Mouse (Mus musculus): ENCODE data around the gene Pdia5. TPM values are rescaled to one million over a fixed set of nuclear protein-coding genes. Genes with fewer than 3 reads are reported as not detected.

The Pdia5 gene
- polyA plus RNA-seq, 1 experiment = 0.02 TPM

DNA sequence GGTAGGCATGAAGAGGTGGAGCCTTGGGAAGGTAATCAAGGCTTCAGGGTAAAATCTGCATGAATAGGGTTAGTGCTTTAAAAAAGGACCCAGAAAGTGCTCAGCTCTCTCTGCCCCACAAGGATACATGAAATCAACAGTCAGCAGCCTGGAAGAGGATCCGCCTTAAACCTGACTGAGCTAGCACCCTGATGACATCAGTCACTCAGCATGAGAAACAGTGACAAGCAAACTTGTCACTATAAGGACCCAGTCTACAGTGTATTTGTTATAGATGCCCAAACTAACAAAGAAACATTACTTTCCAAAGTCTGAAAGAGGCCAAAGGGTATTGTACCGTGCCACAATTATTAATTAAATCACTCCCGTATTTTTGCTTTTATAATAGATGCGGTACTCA is 2.9 kb downstream of the Pdia5 start:
- H3K9me3 ChIP-seq (ENCODE audit: control insufficient read depth, low read length) = no peaks in the 10 kb centered on the region
- peaks cover 21% of the 10 kb centered on the region for H3K27me3 ChIP-seq (ENCODE audit: control insufficient read depth)
- H3K4me1 ChIP-seq (ENCODE audit: control insufficient read depth) = peaks cover 9% of the 10 kb centered on the region; the same call in 1 of the 2 replicates
- no peak overlapping the region for H3K4me3 ChIP-seq (replicated peaks)
- H3K36me3 ChIP-seq (ENCODE audit: control insufficient read depth) = no peaks in the 10 kb centered on the region
- TF ChIP-seq GATA1 (IDR thresholded peaks at IDR 0.05; ENCODE audit: low read length) = no peak
- TF ChIP-seq TAL1 (IDR thresholded peaks at IDR 0.05; ENCODE audit: low read length) = no peak

DNA sequence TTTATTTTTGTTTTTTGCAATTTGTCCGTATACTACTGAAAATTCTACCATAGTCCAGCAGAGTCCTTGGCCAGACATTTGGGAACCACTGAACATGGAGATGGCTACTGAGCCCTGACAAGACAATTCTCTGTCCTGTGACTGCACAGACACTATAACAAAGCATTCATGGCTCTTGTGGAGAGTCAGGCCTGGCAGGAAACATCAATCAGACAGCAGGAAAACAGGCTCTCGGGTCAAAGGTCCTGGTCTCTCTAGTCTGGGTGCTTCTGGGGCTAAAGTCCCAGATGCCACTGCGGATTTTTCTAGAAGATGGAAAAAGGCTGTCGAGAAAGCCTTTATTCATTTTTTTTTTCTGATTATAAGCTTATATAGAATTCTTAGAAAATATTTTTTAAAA is 3.6 kb downstream of the Pdia5 start:
- Histone ChIP-seq H3K27me3 (ENCODE audit: control insufficient read depth) (peaks cover 21% of the 10 kb centered on the region), H3K9me3 (ENCODE audit: control insufficient read depth, low read length) (no peaks in the 10 kb centered on the region), H3K4me1 (ENCODE audit: control insufficient read depth) (peaks cover 9% of the 10 kb centered on the region; the same call in 1 of the 2 replicates), H3K4me3 (replicated peaks) (no peak overlapping the region), H3K36me3 (ENCODE audit: control insufficient read depth) (no peaks in the 10 kb centered on the region)
- TF ChIP-seq GATA1 (IDR thresholded peaks at IDR 0.05; ENCODE audit: low read length) (no peak), TAL1 (IDR thresholded peaks at IDR 0.05; ENCODE audit: low read length) (no peak)

DNA sequence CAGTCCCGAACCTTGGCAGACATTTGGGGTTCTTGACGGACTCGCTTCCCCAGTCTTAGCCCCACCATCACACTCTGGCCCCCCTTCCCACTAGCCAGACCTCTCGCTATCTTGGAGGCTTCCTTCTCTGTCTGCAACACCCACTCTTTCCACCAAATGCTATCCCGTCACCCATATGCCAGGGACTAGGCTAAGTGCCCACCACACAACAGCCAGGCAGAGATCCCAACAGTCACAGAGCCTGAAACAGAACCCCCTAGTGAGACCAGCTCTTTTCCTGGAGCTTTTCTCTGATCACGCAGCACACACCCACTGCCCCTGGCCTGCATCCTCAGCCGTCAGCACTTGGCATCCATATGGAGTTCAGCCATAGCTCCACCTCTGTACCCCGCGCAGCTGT is 5.0 kb downstream of the Pdia5 start:
- H3K36me3 ChIP-seq (ENCODE audit: control insufficient read depth) = no peaks in the 10 kb centered on the region
- TF ChIP-seq GATA1 (IDR thresholded peaks at IDR 0.05; ENCODE audit: low read length) = no peak
- TF ChIP-seq TAL1 (IDR thresholded peaks at IDR 0.05; ENCODE audit: low read length) = no peak
- H3K27me3 ChIP-seq (ENCODE audit: control insufficient read depth) = peaks cover 15% of the 10 kb centered on the region
- H3K9me3 ChIP-seq (ENCODE audit: control insufficient read depth, low read length) = no peaks in the 10 kb centered on the region
- no peak overlapping the region for H3K4me3 ChIP-seq (replicated peaks)
- peaks cover 9% of the 10 kb centered on the region; the same call in 1 of the 2 replicates for H3K4me1 ChIP-seq (ENCODE audit: control insufficient read depth)

DNA sequence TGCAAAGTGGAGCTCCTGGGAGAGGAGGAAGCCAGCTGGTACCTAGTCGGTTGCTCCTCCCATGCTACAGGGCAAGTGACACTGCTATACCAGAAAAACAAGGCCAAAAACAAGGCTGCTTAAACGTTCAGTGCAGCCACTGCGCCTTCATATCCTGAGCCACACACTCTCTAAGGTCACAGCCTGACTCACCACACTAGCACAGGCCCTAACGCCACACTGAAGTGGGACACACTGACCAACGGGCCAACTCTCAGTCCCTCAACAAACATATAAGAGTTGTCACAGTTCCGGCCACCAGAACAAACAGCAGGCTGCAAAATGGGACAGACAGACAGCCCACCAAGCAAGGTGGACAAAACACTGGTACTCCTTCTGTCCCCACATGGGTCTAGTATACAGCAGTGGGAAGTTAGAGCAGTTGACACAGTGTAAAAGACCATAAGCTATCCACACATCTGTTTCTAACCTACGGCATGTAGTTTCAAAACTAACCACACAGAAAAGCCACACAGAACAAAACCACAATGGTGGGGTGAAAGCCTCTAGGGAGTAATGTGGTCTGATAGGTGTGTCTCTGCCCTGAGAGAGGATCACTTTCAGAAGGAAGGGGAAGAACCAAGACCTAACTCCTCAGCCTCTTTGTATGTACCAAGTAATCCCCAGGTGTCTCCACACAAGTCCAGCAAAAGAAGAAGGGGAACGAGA is 6.0 kb downstream of the Pdia5 start:
- no peaks in the 10 kb centered on the region for H3K9me3 ChIP-seq (ENCODE audit: control insufficient read depth, low read length)
- H3K4me3 ChIP-seq (replicated peaks) = no peak overlapping the region
- TF ChIP-seq TAL1 (IDR thresholded peaks at IDR 0.05; ENCODE audit: low read length) (no peak), GATA1 (IDR thresholded peaks at IDR 0.05; ENCODE audit: low read length) (no peak)
- no peaks in the 10 kb centered on the region; the same call in 1 of the 2 replicates for H3K36me3 ChIP-seq (ENCODE audit: control insufficient read depth)
- peaks cover 5% of the 10 kb centered on the region for H3K27me3 ChIP-seq (ENCODE audit: control insufficient read depth)
- no peaks in the 10 kb centered on the region for H3K4me1 ChIP-seq (ENCODE audit: control insufficient read depth)

DNA sequence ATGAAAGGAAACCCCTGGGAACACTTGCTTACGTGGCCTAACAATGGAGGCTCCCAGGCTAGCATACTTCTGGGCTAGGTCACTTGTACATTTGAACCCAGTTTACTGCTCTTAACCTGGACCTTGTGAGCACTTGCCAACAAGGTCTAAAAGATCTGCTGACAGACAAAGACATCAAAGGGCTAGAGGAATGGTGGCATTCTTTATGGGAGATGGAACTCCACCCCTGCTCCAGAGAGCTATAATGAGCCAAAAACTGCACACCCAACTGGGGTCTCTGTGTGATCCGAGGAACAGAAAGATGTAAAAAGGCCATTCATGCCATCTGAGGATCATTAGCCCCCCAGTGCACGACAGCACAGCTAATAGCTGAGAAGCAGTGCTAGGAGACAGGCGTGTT is 6.6 kb downstream of the Pdia5 start:
- Histone ChIP-seq H3K4me1 (ENCODE audit: control insufficient read depth) (no peaks in the 10 kb centered on the region), H3K4me3 (replicated peaks) (no peak overlapping the region), H3K27me3 (ENCODE audit: control insufficient read depth) (no peaks in the 10 kb centered on the region; the same call in 1 of the 2 replicates), H3K9me3 (ENCODE audit: control insufficient read depth, low read length) (no peaks in the 10 kb centered on the region), H3K36me3 (ENCODE audit: control insufficient read depth) (no peaks in the 10 kb centered on the region; the same call in 1 of the 2 replicates)
- TF ChIP-seq GATA1 (IDR thresholded peaks at IDR 0.05; ENCODE audit: low read length) (no peak), TAL1 (IDR thresholded peaks at IDR 0.05; ENCODE audit: low read length) (no peak)

DNA sequence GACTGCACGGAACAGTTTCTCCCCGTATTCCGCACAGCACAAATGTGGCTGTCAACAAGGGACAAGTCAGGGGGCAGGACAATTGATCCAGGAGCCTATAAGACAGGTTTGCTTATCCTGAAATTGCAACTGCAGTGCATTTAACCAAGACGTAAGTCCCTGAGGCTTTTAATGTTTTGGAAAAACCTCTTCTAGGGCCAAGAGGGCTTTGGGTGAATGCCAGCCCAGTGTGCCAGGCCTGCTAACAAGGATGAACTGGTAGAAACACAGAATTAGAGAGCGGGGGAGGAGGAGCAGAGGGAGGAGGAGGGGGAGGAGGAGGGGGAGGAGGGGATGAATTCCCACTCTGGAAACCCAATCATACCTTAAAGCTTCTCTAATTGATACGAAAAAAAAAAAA is 11.4 kb downstream of the Pdia5 start:
- no peaks in the 10 kb centered on the region for H3K4me1 ChIP-seq (ENCODE audit: control insufficient read depth)
- no peaks in the 10 kb centered on the region; the same call in 1 of the 2 replicates for H3K36me3 ChIP-seq (ENCODE audit: control insufficient read depth)
- TF ChIP-seq TAL1 (IDR thresholded peaks at IDR 0.05; ENCODE audit: low read length) (no peak), GATA1 (IDR thresholded peaks at IDR 0.05; ENCODE audit: low read length) (no peak)
- no peak overlapping the region for H3K4me3 ChIP-seq (replicated peaks)
- H3K27me3 ChIP-seq (ENCODE audit: control insufficient read depth) = no peaks in the 10 kb centered on the region
- no peaks in the 10 kb centered on the region for H3K9me3 ChIP-seq (ENCODE audit: control insufficient read depth, low read length)

DNA sequence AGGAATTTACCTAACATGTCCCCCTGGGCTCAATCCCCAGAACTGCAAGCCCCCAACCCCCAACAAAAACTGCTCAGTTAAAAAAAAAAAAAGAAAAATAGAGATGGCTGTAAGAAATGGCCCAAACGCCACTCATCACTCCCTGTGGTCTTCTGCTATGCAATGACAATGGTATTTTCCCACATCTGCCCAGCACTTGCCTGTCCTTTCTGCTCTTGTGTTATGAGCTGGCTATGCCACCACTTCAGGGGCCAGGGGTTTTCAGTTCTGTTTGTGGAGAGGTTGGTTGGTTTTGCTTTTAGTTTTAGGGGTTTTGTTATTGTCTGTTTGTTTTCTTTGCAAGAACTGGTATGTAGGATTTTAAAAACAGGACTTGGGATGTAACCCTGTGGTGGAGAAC is 13.4 kb downstream of the Pdia5 start:
- H3K4me3 ChIP-seq (replicated peaks) = no peak overlapping the region
- TF ChIP-seq TAL1 (IDR thresholded peaks at IDR 0.05; ENCODE audit: low read length) = no peak
- no peak for TF ChIP-seq GATA1 (IDR thresholded peaks at IDR 0.05; ENCODE audit: low read length)
- no peaks in the 10 kb centered on the region for H3K9me3 ChIP-seq (ENCODE audit: control insufficient read depth, low read length)
- H3K4me1 ChIP-seq (ENCODE audit: control insufficient read depth) = no peaks in the 10 kb centered on the region
- H3K27me3 ChIP-seq (ENCODE audit: control insufficient read depth) = no peaks in the 10 kb centered on the region
- H3K36me3 ChIP-seq (ENCODE audit: control insufficient read depth) = no peaks in the 10 kb centered on the region; the same call in 1 of the 2 replicates

DNA sequence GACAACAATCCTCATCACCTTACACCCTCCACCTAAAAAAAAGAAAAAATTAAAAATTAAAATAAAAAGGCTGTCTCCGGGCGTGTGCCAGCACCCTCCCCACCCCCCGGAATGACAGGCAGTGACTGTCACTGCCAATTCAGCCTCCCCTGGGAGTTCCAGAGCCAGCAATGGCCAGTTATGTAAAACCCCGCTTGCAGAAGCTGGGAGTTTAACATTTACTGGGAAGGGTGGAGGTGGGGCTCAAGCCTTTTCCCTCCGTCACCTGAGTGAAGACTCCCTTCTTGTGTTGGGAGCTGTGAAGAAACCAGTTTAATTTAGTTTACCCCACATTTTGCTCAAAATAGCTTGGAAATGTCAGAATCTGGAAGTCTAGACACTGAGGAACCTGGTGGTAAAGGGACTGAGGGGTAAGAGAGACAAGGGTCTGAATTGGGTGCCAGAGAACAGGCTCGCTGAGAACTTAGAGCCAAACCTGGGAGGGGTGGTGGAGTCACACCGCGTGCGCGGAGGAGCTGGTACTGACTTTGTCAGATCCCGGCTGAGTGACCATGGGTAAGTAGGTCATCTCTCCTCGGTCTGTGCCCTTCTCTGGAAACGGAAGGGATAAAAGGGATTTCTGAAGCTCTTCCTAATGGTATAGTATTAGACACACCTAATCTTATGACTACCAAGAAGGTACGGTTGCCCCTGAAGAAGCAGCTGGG is 18.0 kb downstream of the Pdia5 start:
- no peak overlapping the region for H3K4me3 ChIP-seq (replicated peaks)
- TF ChIP-seq TAL1 (IDR thresholded peaks at IDR 0.05; ENCODE audit: low read length) (no peak), GATA1 (IDR thresholded peaks at IDR 0.05; ENCODE audit: low read length) (no peak)
- H3K27me3 ChIP-seq (ENCODE audit: control insufficient read depth) = no peaks in the 10 kb centered on the region
- H3K4me1 ChIP-seq (ENCODE audit: control insufficient read depth) = no peaks in the 10 kb centered on the region
- no peaks in the 10 kb centered on the region for H3K9me3 ChIP-seq (ENCODE audit: control insufficient read depth, low read length)
- no peaks in the 10 kb centered on the region; the same call in 1 of the 2 replicates for H3K36me3 ChIP-seq (ENCODE audit: control insufficient read depth)

DNA sequence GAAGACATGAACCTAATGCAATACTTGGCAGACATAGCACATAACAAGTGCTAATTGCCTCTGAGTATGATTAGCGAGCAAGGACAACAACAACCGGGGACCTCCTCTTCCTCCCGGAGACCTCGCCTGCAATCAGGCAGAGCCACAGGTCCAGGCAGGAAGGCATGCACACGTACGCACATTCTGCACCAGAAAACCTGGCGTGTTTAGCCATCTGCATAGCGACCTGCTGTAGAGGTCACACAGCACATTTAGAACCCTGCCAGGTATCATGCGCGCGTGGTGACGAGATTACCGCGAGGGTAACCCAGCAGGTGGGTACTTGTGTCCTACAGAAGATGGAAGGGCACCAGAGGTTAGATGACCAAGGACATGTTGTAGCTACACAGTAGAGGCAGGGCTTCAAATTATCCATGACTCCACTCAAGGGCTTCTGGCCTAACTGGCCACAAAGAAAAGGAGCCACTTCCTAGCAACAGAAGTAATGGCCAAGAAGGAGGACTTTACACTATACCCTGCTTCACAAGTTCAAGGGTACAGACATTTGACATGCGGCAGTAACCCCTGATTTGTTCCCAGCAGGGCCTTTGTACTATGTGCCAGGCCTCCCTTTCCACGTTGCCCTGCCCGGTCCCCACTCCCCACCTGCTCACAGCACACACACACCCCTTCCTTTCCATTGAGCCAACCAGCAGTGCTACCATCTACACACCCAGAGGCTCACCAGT is 18.7 kb downstream of the Pdia5 start:
- H3K4me1 ChIP-seq (ENCODE audit: control insufficient read depth) = no peaks in the 10 kb centered on the region
- no peaks in the 10 kb centered on the region for H3K27me3 ChIP-seq (ENCODE audit: control insufficient read depth)
- H3K36me3 ChIP-seq (ENCODE audit: control insufficient read depth) = no peaks in the 10 kb centered on the region; the same call in 1 of the 2 replicates
- no peaks in the 10 kb centered on the region for H3K9me3 ChIP-seq (ENCODE audit: control insufficient read depth, low read length)
- H3K4me3 ChIP-seq (replicated peaks) = no peak overlapping the region
- TF ChIP-seq GATA1 (IDR thresholded peaks at IDR 0.05; ENCODE audit: low read length) (no peak), TAL1 (IDR thresholded peaks at IDR 0.05; ENCODE audit: low read length) (no peak)
